Mouse (Mus musculus) brain, embryonic 18.5 days (tissue): ENCODE data around the gene Kcnab2.

Source experiments
- DNase-seq: peaks from one replicate; pipeline ENCODE4 v3.0.0-alpha.2; 2012; ENCODE audit warnings: low read depth, low spot score

The Kcnab2 gene

DNA sequence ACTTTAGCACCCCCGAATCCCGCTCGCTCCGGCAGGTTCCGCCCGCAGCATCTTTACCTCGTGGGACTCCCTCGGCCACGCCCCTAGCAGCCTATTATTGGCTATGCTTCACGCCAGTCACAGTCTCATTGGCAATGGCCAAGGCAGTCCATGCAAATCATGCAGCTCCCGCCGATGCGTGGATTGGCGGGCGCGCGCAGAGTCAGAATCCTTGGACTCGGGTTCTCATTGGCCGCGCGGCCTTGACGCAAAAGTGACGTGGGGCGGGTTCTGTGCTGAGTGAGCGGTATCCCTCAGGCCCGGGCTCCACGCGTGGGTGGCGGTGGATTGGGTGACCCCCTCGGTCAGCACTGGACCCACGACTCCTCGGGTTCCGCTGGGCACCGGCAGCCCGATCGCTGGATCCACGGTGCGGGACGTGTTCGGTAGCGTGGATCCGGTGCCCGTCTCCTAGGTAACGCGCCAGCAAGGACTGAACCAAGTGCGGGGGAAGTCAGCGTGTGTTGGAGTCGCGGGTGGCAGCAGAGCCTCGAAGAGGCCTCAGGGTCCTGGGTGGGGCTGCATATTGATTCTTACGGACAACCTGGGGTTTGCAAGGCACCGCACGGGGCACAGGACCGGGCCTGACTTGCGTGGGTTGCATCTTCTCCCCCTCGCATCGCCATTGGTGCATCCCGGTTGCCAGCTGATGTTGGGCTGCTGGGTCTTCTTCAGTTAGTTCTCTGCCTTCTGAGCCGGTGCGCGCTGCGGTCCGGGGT, at the start of gene Kcnab2:
Gene Kcnab2 (minus strand): TSS at position 406 of the 758 bp plus-strand sequence.
- DNase-seq: peak; percentile 98

DNA sequence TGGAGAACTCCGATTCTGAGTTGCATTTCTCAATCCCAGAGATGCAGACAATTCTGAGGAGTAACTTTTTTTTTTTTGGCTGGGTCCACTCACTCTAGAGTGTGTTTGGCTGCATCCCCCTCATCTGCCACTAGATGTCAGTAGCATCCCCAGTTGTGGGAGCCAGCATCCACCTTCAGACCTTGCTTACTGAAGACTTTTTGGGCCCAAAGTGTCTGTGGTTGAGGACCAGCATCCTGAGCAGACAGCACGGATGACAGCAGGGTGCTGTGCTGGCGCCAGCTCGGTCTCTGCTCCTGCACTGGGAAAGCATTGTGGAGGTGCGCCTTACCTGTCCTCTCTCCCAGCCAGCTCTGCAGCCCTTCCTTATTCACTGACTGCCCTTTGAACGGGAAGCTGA, 42.4 kb upstream of the Kcnab2 start:
- DNase-seq: peak; percentile 39

DNA sequence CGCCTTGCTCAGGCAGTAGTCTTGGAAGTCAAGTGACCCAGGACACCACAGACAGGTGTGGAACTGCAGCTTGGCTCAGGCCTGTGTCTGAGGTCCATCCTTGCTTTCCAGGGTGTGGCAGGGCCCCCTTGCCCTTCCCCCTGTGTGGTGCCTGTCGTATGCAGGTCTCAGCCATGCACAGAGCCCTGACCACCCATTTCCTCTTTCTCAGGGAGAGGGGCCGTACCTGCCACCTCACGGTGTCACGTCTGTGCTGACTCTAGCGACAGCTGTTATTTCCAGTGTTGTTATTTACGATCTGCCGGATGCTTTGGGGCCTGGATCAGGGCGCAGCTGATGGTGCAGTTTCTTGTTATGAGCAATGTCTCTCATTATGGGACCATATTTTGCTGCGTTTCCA, 41.4 kb upstream of the Kcnab2 start:
- no peak for DNase-seq

DNA sequence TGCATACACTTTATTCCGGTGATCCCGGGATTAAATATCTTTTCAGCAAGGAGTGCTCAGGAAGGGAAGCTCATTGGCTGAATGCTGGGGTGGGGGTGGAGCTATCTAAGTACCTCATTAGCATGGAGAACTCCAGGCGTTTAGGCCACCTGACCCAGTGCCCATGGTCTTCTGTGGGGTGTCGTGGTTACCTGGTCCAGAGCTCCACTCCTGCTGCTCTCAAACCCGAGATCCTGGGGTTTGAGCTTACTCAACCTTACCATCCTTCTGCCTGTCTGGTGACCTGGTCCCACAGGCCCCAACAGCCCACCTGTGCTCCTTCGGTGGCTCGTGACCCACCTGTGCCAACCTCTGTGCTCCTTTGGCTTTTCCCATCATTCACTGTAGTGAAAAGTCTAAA, 37.2 kb upstream of the Kcnab2 start:
- DNase-seq: no peak

DNA sequence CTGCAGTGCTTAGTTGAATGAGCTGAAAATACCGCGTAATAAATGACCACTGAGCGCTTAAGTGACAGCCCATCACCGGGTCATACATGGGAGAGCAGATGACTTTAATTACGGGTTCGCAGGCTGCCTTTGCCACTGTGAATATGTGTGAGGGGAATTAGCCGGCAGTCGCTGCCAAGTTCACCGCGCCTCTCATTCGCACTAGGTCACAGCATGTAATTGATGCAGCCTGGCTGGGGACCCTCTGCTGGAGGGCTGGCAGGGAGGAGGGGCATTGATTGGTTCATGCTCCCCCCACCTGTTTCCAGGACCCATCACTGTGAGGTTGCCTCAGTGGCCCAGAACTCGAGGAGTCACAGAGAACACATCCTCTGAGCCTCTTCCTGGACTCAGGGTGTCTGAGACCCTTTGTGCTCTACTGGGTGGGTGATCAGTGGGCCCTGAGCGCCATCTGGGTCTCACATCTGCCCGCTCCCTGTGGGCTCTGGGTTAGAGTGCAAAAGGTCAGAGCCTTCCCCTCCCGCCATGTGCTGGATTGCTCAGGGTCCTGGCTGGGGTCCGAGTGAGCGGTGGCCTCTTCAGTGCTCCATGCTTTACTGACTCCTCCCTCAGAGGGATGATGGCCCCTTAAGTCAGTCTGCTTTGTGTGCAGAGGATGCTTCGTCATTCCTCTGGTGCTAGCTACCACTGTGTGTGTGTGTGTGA, 34.7 kb upstream of the Kcnab2 start:
- no peak for DNase-seq

DNA sequence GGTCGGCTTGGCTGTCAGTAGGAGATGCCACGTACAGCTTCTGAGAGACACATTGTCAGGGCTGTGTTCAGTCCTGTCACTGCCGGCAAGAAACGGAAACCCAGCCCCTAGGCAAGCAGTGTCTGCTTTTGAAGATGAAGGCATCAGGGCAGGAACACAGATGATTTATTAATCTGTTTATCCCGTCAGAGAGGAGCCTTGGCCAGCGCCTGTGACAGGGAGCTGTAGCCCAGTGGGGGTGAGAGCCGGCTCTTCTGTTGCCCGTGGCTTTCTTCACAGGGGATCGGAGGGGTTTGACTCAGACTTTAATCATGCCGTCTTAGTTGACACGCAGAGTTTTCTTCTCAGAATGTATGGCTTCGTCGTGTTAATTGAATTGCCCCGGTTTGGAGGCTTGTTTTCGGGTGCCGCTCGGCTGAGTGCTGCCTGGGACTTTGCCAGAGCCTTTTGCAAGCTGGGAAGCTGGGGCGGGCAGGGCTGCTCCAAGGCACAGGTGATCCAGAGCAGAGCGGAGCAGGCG, 16.7 kb upstream of the Kcnab2 start:
- no peak for DNase-seq

DNA sequence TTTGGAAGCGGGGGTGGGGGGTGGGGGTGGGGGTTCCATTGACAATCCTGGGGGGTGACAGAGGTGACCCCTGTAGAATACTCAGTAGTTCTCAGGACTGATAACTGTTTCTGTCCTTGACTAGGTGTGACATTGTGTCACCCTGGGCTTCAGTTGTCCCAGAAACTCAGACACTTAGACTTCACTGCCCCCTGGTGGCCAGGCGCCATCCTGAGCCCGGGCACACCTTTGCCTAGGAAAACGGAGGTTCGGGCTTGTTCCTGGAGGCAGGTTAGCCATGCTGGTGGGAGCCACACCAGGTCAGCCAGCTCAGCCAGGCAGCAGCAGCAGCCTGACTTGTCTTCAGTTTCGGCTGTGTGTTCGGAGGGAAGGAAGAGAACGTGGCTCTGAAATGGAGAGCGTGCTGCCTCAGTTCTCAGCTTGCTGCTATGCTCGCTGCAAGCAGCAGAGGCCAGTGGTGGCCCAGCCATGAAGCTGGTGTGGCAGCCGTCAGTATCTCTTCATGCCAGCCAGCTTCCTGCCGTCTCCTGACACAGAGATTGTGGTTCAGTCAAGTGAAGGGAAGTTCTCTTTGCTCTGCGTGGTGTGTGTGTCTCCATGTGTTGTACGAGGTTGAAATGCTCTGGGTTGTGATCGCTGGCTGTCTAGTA, 13.7 kb upstream of the Kcnab2 start:
- DNase-seq: no peak

DNA sequence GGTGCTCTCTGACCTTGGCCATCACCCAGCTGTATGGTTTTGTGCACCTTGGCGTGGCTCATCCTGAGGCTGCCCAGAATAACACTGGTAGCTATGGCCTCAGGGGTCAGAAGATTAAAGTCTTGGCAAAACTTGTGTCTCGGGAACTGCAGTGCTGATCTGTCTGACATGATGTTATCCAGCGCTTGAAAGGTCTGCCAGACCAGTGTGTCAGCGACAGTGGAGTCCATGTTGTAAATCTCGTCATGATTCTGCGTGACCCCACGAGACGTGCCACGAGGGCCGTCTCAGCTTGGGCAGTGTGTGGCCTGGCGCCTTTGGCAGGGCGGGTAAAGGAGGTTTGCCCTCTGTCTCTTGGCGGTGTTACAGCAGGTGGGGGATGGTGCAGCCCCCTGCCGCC, 12.6 kb upstream of the Kcnab2 start:
- no peak for DNase-seq

DNA sequence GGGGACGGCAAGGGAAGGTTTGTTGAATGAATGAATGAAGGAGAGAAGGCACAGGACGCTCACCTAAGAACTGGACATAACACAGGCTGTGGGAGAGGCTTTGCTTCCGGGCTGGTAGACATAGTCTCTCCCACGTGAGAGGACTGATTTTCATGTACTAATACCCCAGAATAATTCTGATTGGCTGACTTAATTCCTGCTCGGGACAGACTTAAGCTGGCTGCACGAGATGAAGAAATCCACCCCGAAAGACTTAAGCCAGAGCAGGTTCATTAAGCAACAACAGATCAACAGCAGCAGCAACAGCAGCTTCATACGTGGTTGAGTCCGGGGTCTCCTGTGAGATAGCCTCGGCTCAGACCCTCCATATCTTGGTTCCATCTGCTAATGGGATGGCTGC, 10.4 kb upstream of the Kcnab2 start:
- no peak for DNase-seq

DNA sequence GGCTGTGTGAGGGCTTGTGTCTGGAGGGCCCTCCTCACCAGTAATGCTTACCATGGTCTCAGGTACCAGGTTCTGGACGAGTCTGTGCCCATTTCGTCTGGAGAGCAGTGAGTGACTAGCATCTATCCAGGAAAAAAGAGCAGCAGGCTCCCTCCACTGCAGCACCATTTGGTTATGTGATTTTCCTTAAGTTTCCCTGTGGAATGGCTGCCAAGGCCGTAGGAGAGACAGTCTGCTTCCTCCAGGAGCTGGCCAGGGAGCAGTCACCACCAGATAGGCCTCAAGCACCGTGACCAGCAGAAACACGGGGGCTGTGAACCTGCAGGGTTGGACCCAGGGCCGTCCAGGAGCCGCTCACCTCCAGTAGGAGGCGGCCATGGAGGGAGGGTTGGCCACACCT, 2.8 kb upstream of the Kcnab2 start:
- no peak for DNase-seq

DNA sequence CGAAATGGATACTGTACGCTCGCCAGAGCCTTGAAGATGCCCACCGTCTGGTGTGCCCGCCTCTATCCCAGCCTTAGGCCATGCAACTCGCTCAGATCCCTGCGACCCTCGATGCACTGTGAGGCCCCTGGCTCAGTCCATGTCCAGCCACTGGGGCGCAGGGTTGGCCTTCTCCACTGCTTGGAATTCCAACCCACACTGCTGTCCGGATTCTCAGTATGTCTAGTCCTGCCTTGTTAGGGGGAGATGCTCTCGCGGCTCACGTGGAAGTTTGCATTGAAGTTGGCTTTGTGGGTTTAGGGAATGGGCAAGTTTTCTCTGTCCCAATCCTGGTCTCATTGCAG, 525 bp upstream of the Kcnab2 start:
- no peak for DNase-seq

DNA sequence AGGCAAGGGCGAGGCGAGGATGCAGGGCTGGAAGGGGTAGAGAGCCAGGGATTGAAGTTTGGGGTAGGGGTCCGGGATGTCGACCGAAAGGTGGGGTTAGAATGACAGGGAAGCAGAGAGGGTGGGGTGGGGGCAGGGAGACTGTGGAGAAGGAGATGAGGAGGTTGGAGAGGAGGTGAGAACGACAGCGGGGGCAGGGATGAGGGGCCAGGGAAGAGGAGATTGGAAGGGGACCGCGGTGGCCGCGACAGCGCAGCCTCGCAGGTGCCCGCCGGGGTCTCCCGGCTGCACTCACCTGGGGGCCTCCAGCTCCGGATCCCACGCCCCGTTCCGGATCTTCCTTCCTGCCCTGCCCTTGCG, 585 bp downstream of the Kcnab2 start:
- DNase-seq: no peak

DNA sequence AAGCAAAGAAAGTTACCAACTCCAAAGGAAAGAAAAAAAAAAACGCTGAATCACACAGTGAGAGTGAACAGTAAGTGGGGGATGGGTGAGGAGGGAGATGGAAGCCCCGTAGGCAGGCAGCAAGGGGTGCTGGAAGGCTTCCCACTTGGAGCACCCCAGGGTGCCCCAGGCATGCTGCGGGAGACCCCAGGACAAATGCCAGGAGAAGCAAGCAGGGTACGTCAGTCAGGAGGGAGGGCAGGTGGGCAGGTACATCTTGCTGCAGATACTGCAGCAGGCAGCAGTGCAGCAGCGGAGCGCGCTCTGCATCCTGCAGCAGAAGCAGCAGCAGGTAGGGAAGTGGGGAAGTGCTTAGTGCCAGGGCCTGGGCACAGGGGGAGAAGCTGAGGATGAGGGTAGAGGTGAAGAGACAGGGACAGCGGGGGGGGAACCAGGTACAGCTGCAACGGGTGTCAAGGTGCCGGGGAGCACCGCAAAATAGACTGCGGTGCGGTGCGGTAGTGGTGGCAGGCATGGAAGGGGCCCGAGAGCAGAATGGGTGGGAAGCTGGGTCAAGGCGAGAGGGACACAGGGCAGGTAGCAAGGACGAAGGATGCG, 1.1 kb downstream of the Kcnab2 start, which contains the start of gene Nphp4:
Gene Nphp4 (plus strand): TSS at position 280 of the 597 bp plus-strand sequence.
- DNase-seq: no peak

DNA sequence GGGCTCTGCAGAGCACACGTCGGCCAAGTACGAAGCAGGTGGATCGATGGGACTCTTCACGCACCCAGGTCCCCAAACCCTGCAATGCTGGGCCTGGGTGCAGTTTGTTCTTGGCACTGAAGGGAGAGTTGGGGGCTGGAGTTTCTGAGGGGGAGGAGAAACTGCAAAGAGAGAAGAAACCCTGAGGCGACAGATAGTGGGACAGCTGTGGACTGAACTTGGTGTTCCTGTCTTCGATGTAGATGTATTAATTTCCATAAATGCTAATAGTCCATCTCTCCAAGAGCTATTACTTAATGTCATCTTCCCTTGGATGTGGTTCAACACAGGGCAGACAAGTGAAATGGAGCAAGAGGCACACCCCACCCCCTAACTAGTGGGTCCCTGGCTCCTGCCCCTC, 1.7 kb downstream of the Kcnab2 start:
- DNase-seq: no peak

DNA sequence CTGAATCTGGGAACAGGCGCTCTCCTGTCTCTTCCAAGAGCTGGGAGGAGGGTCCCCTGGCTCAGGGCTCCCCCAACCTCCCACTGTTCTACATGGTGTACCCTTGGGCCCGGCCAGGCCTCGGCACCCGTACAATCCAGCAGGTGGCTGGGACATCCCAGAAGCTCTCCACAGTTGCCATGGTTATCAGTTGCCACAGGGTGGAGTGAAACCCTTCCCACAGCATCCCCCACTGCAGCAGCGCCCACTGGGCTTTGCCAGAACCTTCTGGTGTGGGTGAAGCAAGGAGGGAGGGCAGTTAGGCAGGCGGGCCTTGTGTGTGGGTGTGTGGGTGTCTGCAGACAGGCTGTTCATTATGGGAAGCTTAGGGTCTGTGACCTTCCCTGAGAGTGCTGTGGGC, 9.7 kb downstream of the Kcnab2 start:
- DNase-seq: no peak

DNA sequence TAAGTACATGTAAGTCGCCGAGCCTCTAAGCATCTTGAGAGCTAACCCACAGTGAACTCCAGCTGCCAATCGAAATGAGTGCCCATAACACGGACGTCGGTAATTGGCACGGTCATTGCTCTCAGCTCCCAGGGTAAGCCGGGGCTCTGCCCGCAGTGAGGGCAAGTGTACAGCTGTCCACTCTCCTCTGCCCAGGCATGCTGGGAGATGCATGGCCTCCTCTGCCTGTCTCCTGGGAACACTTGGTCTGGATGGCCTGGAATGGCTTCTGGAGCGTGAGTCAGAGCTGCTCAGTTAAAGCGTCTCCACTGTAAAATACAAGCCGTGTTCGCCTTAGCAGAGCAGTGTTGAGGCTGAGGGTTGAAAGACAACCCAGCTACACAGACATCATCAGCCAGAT, 11.1 kb downstream of the Kcnab2 start:
- no peak for DNase-seq

DNA sequence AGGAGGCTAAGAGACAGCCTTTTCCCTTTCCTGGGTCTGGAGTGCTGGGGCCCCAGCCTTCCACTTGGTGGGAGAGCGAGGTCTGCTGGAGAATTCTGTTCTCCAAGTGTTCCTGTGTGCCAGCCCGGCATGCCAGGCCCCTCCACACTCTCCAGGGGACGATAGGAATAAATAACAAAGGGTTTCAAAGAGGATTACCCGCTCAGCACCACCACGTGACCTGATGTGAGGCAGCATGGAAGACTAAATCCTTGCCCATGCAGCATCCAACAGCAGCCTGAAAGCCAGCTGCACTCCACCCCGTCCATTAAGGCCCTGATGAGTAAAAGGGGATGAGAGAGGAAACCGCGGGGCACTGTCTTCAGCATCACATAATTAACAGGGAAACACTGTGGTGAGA, 12.6 kb downstream of the Kcnab2 start:
- no peak for DNase-seq

DNA sequence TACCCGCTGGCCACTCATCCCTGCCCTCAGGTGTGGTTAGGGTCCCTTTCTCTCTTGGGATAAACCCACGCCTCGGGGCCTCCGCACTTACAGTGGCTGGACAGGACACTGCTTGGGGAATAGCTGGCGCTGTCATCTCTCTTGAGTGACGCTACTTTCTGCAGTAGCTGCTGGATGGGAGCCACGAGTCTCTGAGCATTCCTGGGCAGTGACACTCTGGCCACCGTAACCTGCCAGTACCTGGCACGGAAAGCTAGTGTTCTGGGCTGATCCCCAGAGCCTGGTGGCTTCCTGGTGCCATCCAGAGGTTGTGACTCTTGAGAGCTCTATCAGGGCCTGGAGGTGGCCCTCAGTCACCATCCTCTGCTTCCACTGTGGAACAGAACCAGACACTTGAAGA, 14.5 kb downstream of the Kcnab2 start:
- DNase-seq: no peak

DNA sequence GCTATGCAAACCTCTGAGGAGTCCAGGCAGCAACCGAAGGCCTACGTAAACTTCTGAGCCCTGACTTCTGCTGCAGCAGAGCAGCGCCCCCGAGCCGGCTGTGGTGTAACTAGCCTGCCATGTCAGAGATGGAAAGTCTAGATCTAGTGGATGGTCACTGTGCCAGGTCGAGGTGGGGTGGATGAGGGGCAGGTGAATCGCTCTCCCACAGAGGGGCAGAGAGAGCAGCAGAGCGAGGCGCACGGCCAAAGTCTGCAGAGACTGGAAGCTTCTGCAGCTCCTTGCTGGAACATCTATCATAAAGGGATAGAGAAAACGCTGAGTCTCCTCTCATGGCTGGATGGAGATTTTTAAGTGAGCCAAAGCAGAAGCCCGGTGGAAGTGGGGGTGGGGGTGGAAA, 15.2 kb downstream of the Kcnab2 start:
- no peak for DNase-seq

DNA sequence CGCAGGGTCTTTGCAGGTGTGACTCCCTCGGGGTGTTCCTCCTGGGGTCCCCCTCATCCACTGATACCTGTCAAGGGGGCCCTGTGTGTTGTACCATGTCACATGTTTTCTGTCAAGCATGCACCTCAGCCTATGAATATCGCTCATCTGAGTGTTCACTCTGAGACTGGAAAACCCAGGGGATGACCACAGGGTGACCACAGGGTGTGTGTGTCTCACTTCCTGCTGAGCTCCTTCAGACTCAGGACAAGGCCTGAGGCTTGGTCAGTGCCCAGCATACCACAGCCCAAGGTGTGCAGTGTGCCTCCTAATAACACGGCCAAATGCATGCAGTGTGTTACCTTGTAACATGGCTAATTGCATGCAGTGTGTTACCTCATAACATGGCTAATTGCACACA, 20.0 kb downstream of the Kcnab2 start:
- DNase-seq: no peak

DNA sequence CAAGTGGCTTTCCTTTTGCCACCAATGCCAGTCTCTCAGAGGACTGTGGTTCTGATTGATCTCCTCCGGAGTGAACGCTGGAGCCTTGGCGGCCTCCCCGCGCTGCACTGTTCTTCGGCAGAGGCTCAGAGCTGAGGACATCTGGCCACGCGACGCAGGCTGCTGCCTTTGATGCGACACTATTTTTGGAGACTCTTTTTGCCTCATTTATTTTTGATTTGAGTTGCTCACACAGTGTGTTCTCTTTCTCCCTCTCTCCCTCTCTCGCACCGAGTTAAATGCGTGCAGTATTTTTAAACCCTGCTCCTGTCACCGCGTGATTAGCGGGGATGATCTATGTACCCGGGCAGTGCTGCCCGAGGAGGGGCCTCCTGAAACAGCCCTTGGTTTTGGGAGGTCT, 21.1 kb downstream of the Kcnab2 start:
- DNase-seq: no peak

DNA sequence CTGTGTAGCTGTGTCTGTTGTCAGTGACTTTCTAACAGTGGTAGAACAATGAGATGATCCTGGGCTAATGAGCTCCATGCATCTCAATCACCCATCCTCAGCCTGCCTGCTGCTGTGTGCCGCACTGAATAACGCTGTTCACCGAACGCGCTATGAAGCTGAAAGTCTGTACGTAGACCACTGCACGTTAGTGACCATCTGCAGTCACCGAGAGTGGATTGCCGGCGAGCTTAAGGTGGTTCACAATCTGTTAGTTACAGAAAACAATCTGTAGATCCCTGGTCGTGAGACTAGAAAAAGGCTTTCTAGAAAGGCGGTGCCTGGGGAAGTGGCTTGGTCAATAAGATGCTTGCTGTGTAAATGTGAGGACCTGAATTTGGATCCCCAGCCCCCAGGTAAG, 23.5 kb downstream of the Kcnab2 start:
- no peak for DNase-seq
